Mouse (Mus musculus): Measurements from ENCODE around the gene Serinc2.

GRCm38 (mm10) chr4:130267069-130267468 lies 11.9 kb downstream of the Serinc2 start:
- TF ChIP-seq EP300 (IDR thresholded peaks at IDR 0.05; ENCODE audit: insufficient read depth, low read depth, low read length) (no peak), CTCF (IDR thresholded peaks at IDR 0.05; ENCODE audit: low read depth, low read length) (no peak)

All from ES-Bruce4 (cell line).